Mouse (Mus musculus) layer of hippocampus, adult 6 months (tissue): ENCODE data around the gene Gtpbp2. TPM values are rescaled to one million over a fixed set of nuclear protein-coding genes. Genes with fewer than 3 reads are reported as not detected.

ENCODE experiments used
- long read RNA-seq, 2 experiments: library from polyadenylated mRNA; unstranded; transcript quantifications; one replicate each; pipeline ENCODE4 v2.0.0; 2019 to 2020
- polyA plus RNA-seq: library from polyadenylated mRNA; unstranded; fragments of <200 nt; fragmentation: Nextera tagmentation; gene quantifications from 2 replicates; pipeline ENCODE4 v1.2.3, GENCODE M21; 2021

The Gtpbp2 gene
- polyA plus RNA-seq, result 5.0 and 6.7 TPM in 2 replicates
- long read RNA-seq, experiment 1, partial matches to known transcripts, result 4 of 14 reads
- long read RNA-seq, experiment 1, other reads (novel, unspliced or antisense), result 6 of 14 reads
- long read RNA-seq, experiment 2, transcript Gtpbp2-201 (12 exons, 2,966 nt), result major isoform, 13 of 34 reads
- long read RNA-seq, experiment 2, partial matches to known transcripts, result 11 of 34 reads
- long read RNA-seq, experiment 2, other reads (novel, unspliced or antisense), result 4 of 34 reads

GRCm38 (mm10) chr17:46160686-46161085 lies at the start of gene Gtpbp2:
Gtpbp2 (plus strand) TSS chr17:46161032.

GRCm38 (mm10) chr17:46143578-46144423 lies 17.0 kb upstream of the Gtpbp2 start, which contains the start of gene Rsph9:
Rsph9 (minus strand) TSS chr17:46144216.

GRCm38 (mm10) chr17:46152847-46153782 lies 7.7 kb upstream of the Gtpbp2 start, which contains the start of gene Mad2l1bp:
Mad2l1bp (minus strand) TSS chr17:46153553.

GRCm38 (mm10) chr17:46202421-46203071 lies 41.7 kb downstream of the Gtpbp2 start, which contains the start of the genes Polh and Xpo5:
Polh (minus strand) TSS chr17:46202645.
Xpo5 (plus strand) TSS chr17:46202782.

Other genes with a start within 250 kb of the Gtpbp2 start
- 2.5 and 3.0 TPM in 2 replicates for gene Vegfa, start 128.7 kb upstream of the Gtpbp2 start, polyA plus RNA-seq
- 198 and 201 TPM in 2 replicates for gene Mrps18a, start 50.0 kb upstream of the Gtpbp2 start, polyA plus RNA-seq
- 94.1 and 109 TPM in 2 replicates for gene Rsph9, start 16.8 kb upstream of the Gtpbp2 start, polyA plus RNA-seq
- 15.0 and 15.3 TPM in 2 replicates for gene Mad2l1bp, start 7.5 kb upstream of the Gtpbp2 start, polyA plus RNA-seq
- 2.2 and 3.6 TPM in 2 replicates for gene Polh, start 41.6 kb downstream of the Gtpbp2 start, polyA plus RNA-seq
- 8.4 and 8.7 TPM in 2 replicates for gene Xpo5, start 41.8 kb downstream of the Gtpbp2 start, polyA plus RNA-seq
- gene Polr1c, start 87.0 kb downstream of the Gtpbp2 start, polyA plus RNA-seq, result 36.0 and 40.2 TPM in 2 replicates
- 178 and 188 TPM in 2 replicates for gene Yipf3, start 87.0 kb downstream of the Gtpbp2 start, polyA plus RNA-seq
- 10.2 and 12.3 TPM in 2 replicates for gene Lrrc73, start 92.5 kb downstream of the Gtpbp2 start, polyA plus RNA-seq
- 10.8 and 16.4 TPM in 2 replicates for gene Tjap1, start 122.0 kb downstream of the Gtpbp2 start, polyA plus RNA-seq
- 5.4 and 8.6 TPM in 2 replicates for gene Dlk2, start 136.4 kb downstream of the Gtpbp2 start, polyA plus RNA-seq
- 2.7 and 3.1 TPM in 2 replicates for gene Abcc10, start 167.3 kb downstream of the Gtpbp2 start, polyA plus RNA-seq
- 2.5 and 3.3 TPM in 2 replicates for gene Zfp318, start 222.7 kb downstream of the Gtpbp2 start, polyA plus RNA-seq